Mouse (Mus musculus): ENCODE data around the gene Slc2a4.
A peak's percentile ranks its signal among the peaks of the same experiment; 100 is the strongest.
"Not testable (repeated sequence)": the region's sequence is repeated elsewhere in the genome, so short reads cannot be mapped to it uniquely, and the experiment has no call there.

Gene Slc2a4

DNA sequence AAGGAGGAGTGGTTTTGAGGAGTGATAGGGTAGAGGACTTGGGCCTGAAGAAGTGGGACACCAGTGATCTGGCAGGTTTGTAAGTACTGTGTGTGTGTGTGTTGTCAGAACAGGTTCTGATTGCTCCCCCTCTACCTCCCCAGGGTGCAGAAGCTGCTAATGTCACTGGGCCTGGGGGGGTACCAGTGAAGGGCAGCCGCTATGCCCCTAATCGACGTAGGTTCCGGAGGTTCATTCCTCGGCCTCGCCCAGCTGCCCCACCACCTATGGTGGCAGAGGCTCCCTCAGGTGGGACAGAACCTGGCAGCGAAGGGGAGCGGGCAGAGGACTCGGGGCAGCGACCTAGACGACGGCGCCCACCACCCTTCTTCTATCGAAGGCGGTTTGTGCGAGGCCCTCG is 8.3 kb downstream of the Slc2a4 start:
- no peak for DNase-seq (ENCODE audit: low read depth, low spot score)

GRCm38 (mm10) chr11:69939181-69939580 is 8.8 kb downstream of the Slc2a4 start:
- no peak for DNase-seq (ENCODE audit: low read depth, low spot score)

DNA sequence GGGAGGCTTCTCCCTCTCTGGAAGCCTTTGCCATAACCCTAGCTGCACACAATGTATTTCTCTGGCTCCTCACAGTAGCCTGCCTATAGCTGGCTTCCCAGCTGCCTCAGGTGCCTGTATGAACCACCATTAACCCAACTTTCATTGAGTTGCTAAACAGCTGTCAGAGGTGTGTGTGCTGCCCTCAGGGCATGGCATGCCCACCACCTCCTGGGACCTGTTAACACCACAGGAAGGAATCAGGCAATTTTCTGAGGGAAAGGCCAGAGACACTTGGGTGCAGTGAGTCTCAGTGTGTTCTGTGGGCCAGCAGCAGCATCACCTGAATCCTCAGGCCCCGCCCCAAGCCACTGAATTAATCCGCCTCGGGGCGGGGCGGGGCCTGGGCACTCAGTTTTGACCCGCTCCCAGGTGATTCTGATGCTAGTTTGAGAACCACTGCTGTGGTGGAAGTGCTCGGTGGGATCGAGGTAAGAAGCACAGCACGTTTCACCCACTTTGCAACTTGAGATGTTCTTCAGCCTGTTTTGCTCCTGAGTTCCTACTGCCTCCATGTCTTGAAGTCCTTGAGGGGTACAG is 9.5 kb downstream of the Slc2a4 start:
- DNase-seq (ENCODE audit: low read depth, low spot score): no peak

DNA sequence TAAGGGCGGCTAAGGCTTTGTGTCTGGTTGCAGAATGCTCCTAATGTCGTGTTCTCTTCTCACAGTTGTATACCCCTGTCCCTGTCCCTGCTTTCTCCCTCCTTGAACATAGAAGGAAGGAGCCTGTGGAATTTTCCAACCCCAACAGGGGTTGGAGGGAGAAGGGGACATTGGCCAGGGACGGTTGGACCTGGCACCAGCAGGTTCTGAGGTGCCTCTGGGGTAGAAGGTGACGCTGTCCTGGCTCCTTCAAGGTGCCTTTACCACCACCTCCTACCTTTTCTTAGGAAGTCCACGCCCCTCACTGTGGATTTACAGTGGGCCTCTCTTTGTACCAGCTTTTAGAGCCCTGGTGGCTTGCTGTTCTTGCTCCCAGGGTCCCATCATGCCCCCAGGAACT is 10.2 kb downstream of the Slc2a4 start:
- DNase-seq (ENCODE audit: low read depth, low spot score): no peak

GRCm38 (mm10) chr11:69937385-69937784 is 10.6 kb downstream of the Slc2a4 start:
- no peak for DNase-seq (ENCODE audit: low read depth, low spot score)

DNA sequence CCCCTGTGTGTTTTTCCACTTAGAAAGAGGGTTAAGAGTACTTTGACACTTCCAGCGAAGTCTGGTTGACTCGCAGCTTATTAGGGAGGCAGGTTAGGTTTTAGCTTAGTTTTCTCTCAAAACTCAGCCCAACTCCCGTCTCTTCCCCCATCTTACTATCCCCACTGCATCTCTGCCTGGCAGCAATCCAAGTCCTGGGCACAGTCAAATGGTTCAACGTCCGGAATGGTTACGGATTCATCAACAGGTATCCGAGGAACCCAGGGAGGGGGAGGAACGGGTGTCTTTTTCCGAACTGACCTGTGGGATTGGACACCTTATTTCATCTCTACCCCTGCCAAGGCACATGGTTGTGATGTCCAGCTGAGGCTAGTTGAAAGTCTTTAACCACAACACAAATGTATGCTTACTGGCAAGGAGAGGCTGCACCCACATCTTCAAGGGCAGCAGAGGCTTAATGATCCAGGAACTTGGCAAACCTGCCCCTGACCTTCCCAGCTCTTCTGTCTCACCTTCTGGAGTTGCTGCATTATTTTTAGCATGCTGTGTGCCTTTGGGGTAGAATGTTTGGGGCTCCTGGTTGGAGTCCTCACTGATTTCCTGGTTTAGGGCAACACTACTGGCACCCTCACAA is 11.2 kb downstream of the Slc2a4 start:
- no peak for DNase-seq (ENCODE audit: low read depth, low spot score)

DNA sequence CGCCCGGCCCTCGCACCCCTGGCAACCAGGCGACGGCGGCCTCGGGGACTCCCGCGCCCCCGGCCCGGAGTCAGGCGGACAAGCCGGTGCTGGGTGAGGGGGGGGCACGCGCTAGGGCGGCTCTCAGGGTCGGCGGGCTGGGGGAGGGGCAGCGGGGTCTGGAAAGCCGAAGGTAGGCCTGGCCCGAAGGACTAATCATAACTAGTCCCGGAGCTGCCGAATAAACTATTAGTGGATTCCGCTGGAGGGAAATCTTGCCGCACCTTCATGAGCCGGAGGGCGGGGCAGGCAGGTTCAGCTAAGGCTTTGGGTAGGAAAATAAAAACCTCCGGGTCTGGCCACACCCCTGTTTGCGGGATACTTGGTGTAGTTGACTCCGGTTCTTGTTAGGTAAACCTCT is 11.8 kb downstream of the Slc2a4 start:
- no peak for DNase-seq (ENCODE audit: low read depth, low spot score)

DNA sequence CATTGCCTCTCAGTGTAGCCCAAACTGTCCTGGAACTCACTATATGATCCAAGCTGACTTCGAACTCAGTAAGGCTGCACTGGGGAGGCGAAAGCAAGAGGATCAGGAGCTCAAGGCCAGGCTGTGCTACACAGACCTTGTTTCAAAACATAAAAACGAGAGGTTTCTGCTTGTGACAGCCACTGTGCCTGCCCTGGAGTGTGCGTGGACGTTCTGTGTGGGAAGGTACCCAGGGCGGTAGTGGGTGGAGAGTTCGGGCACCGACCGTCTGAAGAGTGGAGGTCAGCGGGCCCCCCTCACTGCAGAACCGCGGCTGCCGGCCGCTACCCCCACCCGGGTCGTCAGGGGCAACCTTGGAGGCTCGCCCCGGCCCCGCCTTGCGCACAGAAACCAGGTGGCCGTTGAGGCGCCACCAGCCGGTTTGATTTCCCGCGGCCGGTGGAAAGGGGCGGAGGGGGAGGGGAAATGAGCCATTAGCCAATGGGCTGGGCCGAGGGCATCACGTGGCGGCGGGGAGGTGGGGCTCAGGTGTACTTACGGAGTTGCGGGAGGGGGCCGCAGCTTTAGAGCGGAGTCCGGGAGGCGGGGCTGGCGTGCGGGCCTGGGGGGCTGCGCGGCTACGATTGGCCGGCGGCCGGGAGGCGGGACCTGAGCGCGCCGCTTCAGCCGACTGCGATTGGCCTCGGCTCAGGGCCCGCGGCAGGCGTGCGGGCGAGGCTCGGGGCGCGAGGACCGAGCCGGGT is 12.7 kb downstream of the Slc2a4 start, which contains the start of gene Ybx2:
Gene Ybx2 (plus strand): TSS at position 660 of the 743 bp plus-strand sequence.
- peak; percentile 91 for DNase-seq (ENCODE audit: low read depth, low spot score)

GRCm38 (mm10) chr11:69934681-69935080 is 13.3 kb downstream of the Slc2a4 start:
- no peak for DNase-seq (ENCODE audit: low read depth, low spot score)

DNA sequence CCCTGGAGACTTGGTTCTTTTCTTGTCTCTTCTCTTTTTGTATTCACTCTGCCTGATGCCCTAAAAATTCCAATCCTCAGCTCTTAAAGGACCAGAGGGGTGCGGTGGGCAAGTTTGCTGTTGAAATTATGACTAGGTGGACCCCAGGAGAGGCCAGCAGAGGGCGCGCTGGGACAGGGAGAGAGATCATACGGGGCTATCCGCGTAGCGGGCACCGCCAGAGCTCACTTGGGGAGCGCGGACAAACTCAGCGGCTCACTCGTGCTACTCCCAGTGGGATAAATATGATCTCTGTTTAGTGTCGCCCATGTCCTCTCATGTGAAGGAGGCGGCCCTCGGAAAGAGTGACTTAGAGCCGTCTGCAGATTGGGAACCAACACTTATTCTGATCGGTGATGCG is 13.8 kb downstream of the Slc2a4 start:
- DNase-seq (ENCODE audit: low read depth, low spot score): peak; percentile 93

DNA sequence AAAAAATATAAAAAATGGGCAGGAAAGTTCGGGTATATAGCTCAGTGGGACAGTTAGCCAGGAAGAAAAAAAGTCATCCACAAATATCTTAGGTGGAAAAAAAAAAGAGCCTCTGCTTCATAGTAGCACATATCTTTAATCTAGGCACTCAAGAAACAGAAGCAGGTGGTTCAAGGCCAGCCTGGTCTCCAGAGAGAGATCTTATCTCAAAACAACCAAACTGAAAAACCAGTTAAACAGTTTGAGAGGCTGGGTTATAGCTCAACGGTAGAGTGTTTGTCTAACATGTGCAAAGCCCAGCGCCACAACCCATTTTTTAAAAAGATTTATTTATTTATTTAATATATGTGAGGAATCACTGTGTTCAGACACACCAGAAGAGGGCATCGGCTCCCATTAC is 14.9 kb downstream of the Slc2a4 start:
- no peak for DNase-seq (ENCODE audit: low read depth, low spot score)

DNA sequence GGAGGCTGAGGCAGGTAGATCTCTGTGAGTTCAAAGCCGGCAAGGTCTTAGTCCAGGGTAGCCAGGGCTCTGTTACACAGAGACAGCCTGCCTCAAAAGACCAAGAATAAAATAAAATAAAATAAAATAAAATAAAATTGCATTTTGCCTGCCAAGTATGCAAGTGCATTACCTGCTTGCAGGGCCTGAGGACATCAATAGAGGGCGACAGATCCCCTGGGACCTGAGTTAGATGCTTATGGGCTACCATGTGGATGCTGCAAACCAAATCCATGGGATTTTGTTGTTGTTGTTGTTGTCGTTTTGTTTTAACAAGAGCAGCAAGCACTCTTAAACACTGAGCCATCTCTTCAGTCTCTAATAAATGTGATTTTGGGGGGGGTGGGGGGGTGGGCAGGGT is 15.7 kb downstream of the Slc2a4 start:
- DNase-seq (ENCODE audit: low read depth, low spot score): no peak

- DNase-seq (ENCODE audit: low read depth, low spot score): no peak
These were observed 16.2 kb downstream of the Slc2a4 start for GRCm38 (mm10) chr11:69931769-69932168.

DNA sequence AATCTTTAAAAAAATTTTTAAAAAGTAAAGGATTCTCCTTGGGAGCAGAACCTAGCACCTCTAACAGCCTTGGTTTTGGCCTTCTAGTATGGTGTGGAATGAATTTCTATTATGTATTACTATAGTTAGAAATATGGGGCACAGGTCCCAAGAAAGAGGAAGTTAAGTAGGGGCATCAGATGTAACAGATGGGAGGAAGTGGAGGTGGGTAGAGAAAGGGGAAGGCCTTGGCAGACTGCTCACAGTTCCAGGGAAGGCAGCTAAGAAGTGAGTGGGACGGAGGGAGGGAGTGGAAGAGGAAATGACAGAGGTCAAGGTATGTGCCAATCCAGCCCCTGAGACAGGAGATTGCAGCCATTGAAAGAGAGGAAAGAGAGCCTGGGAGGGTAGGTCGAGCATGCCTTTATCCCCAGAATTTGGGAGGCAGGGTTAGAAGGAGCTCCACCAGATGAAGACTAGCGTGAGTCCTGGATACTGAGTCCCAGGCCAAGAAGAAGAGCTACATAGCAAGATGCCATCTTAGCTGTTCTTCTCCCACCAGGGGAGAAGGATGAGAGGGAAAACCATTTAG is 16.9 kb downstream of the Slc2a4 start:
- DNase-seq (ENCODE audit: low read depth, low spot score): no peak

- DNase-seq (ENCODE audit: low read depth, low spot score): not testable (repeated sequence)
These were observed 17.8 kb downstream of the Slc2a4 start for GRCm38 (mm10) chr11:69930176-69930575.

GRCm38 (mm10) chr11:69929712-69930111 is 18.3 kb downstream of the Slc2a4 start:
- no peak for DNase-seq (ENCODE audit: low read depth, low spot score)

GRCm38 (mm10) chr11:69927501-69927900 is 20.5 kb downstream of the Slc2a4 start:
- no peak for DNase-seq (ENCODE audit: low read depth, low spot score)

DNA sequence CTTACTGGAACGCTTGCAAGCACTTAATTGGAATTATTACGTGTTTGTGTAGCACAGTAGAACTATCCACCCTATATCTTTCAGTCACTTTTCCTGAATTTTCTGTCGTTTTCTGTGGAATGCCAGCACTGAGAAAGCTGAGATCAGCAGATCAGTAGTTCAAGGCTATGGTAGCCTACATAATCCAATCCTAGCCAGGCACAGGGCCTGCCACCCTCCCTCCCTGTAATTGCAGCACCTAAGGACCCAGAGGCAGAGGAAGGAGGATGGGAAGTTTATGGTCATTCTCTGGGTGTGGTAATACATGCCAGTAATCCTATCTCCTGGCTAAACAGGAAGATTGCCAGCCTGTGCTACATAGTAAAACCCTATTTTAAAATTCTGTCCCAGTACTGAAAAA is 25.2 kb downstream of the Slc2a4 start:
- no peak for DNase-seq (ENCODE audit: low read depth, low spot score)

DNA sequence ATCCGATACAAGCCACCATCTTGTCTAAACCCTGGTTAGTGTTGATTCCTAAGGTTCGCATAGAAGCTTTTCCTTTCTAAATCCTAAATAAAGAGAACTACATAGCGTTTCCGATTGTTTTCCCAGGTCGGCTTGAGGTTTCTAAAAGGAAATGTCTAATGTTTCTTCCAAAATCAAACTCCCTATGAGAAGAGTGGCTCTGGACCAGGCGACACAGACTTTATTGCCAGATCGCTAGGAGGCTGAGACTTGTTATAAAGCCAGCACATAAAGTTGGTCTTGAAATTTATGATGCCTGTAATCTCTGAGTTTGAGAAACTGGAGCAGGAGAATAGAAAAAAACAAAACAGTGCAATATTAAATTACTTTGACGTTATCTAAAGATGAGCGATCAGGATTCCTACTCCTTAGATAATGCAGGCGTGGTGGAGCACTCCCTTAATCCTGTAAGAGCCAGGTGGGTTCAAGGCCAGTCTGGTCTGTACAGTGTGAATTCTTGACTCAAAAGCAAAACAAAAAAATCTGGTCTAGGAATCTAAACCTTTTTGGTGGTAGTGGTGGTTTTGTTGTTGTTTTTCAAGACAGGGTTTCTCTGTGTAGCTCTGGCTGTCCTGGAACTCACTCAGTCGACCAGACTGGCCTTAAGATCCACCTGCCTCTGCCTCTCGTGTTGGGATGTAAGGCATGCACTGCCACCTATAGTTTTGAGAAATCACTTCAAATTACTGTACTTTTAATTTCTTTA is 25.8 kb downstream of the Slc2a4 start:
- no peak for DNase-seq (ENCODE audit: low read depth, low spot score)

DNA sequence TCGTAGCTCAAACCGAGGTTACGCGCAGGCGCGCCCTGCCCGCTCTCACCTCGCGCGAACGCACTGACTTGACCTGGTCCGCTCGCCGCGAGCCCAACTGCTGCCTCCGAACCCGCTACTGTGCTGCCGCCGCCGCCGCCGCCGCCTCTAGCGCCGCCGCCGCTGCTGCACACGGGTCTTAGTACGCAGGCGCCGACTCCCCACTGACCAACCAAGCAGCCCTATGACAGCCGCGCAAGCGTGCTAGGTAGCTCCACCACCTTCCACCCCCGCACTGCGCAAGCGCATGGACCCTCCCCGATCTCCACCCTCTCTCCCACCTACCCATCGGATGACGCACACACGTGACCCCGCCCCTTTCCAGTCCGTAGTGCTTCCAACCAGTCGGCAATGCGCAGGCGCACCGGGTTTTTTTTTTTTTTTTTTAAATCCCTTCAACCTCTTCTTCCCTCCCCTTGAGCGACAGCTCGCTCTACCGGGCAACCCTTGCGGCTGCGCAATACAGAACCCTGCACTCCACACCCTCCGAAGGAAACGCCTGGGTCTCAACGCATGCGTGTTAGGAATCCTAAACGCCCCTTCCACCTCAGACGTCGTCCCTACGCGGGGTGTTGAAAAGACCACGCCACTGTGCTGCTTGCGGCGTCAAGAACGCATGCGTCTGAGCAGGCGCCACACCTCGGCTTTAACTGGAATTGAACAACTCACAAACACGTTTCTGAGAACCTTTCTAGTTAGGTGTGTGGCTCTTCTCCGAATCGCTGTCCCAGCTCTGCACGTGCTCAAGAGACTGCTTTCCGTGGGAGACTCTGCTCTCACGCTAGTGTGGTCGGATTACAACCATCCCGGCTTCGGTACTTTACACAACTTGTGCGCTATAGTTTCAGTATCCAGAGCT is 26.6 kb downstream of the Slc2a4 start, which contains the start of gene Eif5a:
Gene Eif5a (minus strand): TSS at position 845 of the 898 bp plus-strand sequence.
- peak; percentile 100 for DNase-seq (ENCODE audit: low read depth, low spot score)
